Mouse (Mus musculus) midbrain, embryonic 11.5 days (tissue): ENCODE results near the gene Thrb. TPM values are rescaled to one million over a fixed set of nuclear protein-coding genes. Genes with fewer than 3 reads are reported as not detected.
A peak's percentile ranks its signal among the peaks of the same experiment; 100 is the strongest.

Experiments used
- ATAC-seq: fragments of 200-750 bp; cut with Nextera tagmentation; 2 replicates; pipeline ENCODE4 v1.8.0; 2017; ENCODE audit warnings: moderate TSS enrichment, moderate library complexity; ENCODE audit not compliant: low FRiP score
- DNase-seq: peaks from one replicate; pipeline ENCODE4 v3.0.0; 2015; ENCODE audit warnings: low spot score; ENCODE audit errors: missing footprints
- H3K27ac ChIP-seq: fragments of 300-500 bp; sonication (generic); 2 replicates; pipeline ENCODE4 v1.5.1; 2014; ENCODE audit warnings: low read depth, low read length
- H3K27me3 ChIP-seq: fragments of 300-500 bp; sonication (generic); 2 replicates; pipeline ENCODE4 v1.6.1; 2014; ENCODE audit warnings: mild to moderate bottlenecking, low read length, moderate library complexity, mixed read lengths; ENCODE audit not compliant: control insufficient read depth, insufficient read depth
- H3K36me3 ChIP-seq: fragments of 300-500 bp; sonication (generic); 2 replicates; pipeline ENCODE4 v1.6.1; 2014; ENCODE audit warnings: mild to moderate bottlenecking, low read length, moderate library complexity, mixed read lengths; ENCODE audit not compliant: control insufficient read depth, insufficient read depth
- H3K4me1 ChIP-seq: fragments of 300-500 bp; sonication (generic); 2 replicates; pipeline ENCODE4 v1.6.1; 2014; ENCODE audit warnings: low read length; ENCODE audit not compliant: control insufficient read depth, insufficient read depth
- H3K4me2 ChIP-seq: fragments of 300-500 bp; sonication (generic); 2 replicates; pipeline ENCODE4 v1.6.1; 2014; ENCODE audit warnings: mild to moderate bottlenecking, moderate library complexity
- H3K4me3 ChIP-seq: fragments of 300-500 bp; sonication (generic); 2 replicates; pipeline ENCODE4 v1.5.1; 2014; ENCODE audit warnings: low read depth, low read length
- H3K9ac ChIP-seq: fragments of 300-500 bp; sonication (generic); 2 replicates; pipeline ENCODE4 v1.6.1; 2014; ENCODE audit warnings: low read length
- H3K9me3 ChIP-seq: fragments of 300-500 bp; sonication (generic); 2 replicates; pipeline ENCODE4 v1.6.1; 2016; ENCODE audit warnings: low read length; ENCODE audit not compliant: control insufficient read depth
- WGBS: fragments of 180-500 bp; shearing (Covaris S2); extraction: QIAGEN DNeasy Blood & Tissue Kit; methylation state at CpG from one replicate; pipeline ENCODE4 v1.1.7; 2014; 5-methylcytosine and 5-hydroxymethylcytosine counted together
- polyA plus RNA-seq: library from polyadenylated mRNA; unstranded; fragments of >200 nt; fragmentation: Nextera tagmentation; extraction: Ambion mirVana; gene quantifications from 2 replicates; pipeline ENCODE4 v1.2.1, GENCODE M21; 2014

The Thrb gene
- polyA plus RNA-seq, 1 experiment from 2014 or later: 0.82 TPM

DNA sequence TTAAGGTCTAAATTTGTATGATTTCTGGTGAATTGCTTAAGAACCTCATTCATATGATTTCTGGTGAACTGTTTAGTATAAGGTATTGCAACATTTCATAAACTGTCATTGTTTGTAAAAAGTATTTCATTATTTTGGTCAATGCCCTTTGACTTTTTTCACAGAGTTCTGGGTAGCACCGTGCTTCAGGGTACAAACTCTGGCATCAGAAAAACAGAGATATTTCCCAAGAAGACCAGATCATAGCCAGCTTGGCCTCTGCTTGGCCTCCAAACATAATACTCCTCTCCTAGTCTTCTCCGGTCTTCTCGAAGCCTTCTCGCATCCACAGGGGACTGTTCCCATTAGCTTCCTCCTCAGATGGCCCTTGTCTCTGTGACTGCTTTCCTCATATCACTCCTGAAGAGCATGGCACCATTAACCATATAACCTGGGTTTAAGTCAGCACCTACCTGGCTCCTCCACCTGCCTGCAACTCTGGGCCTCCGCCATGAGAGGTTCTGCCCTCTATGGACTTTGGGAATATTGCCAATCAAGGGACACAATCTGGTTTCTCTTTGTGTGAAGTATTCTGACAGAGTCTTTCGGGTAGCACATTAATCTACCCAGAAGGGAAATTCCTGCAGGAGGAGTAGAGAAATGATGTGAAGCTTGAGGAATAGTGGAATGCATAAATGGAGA, 239.8 kb downstream of the Thrb start:
- ATAC-seq (no peak), DNase-seq (no peak)
- no peak overlapping the region for H3K27ac ChIP-seq
- H3K36me3 ChIP-seq: no peaks in the 10 kb centered on the region
- no peak overlapping the region for H3K9ac ChIP-seq
- H3K4me1 ChIP-seq: no peaks in the 10 kb centered on the region
- 92% methylated on average over 6 of the region's 6 CpGs for WGBS
- H3K9me3 ChIP-seq: no peaks in the 10 kb centered on the region
- H3K4me3 ChIP-seq: no peak overlapping the region
- no peaks in the 10 kb centered on the region for H3K27me3 ChIP-seq
- H3K4me2 ChIP-seq: no peak overlapping the region

DNA sequence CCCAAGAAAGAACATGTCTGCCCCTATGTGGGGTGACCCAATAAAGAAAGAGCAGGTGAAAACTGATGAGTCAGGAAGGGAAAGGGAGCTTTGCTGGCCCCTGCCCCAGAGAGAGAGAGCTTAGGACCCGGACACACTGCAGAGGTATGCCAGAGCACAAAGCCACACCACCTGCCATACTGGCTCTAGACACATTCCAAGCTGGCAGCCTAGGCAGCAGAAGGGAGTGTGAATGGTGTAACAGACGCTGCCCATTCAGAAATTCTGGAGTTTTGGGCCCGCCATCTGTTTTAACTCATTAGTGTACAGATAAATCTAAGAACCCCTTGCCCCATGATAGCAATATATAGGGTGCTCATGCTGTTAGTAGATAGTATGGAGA, 240.3 kb downstream of the Thrb start:
- H3K27me3 ChIP-seq: no peaks in the 10 kb centered on the region
- H3K9ac ChIP-seq: no peak overlapping the region
- ATAC-seq: 0 out of 2 replicates have a peak, but pooled peaks have one; percentile 54
- H3K4me2 ChIP-seq: no peak overlapping the region
- no peaks in the 10 kb centered on the region for H3K36me3 ChIP-seq
- H3K4me3 ChIP-seq: no peak overlapping the region
- DNase-seq: no peak
- H3K9me3 ChIP-seq: no peaks in the 10 kb centered on the region
- H3K4me1 ChIP-seq: no peaks in the 10 kb centered on the region
- H3K27ac ChIP-seq: no peak overlapping the region
- 51% methylated on average over 3 of the region's 3 CpGs for WGBS

DNA sequence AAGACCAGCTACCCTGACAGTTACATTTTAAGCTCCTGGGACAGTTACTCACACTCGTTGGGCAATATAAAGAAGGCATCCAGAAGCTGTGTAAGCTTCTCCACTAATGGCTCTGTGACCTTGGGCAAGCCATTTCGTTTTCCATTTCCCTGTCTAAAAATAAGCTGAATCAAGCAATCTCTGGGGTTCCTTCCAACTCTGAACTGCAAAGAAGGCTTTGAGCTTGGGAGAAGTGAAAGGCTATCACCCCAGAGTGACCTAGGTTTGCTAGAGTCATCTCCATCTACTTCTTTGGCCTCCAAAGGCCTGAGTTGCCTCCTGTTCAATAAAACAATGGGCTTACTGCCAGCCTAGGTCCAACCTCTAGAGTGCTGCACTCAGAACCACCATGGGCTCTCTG, 242.4 kb downstream of the Thrb start:
- no peaks in the 10 kb centered on the region for H3K9me3 ChIP-seq
- ATAC-seq: no peak
- DNase-seq: no peak
- H3K4me1 ChIP-seq: no peaks in the 10 kb centered on the region
- H3K36me3 ChIP-seq: no peaks in the 10 kb centered on the region
- H3K27ac ChIP-seq: no peak overlapping the region
- WGBS: 89% methylated on average over 2 of the region's 2 CpGs
- H3K4me2 ChIP-seq: no peak overlapping the region
- H3K27me3 ChIP-seq: no peaks in the 10 kb centered on the region
- no peak overlapping the region for H3K4me3 ChIP-seq
- no peak overlapping the region for H3K9ac ChIP-seq

DNA sequence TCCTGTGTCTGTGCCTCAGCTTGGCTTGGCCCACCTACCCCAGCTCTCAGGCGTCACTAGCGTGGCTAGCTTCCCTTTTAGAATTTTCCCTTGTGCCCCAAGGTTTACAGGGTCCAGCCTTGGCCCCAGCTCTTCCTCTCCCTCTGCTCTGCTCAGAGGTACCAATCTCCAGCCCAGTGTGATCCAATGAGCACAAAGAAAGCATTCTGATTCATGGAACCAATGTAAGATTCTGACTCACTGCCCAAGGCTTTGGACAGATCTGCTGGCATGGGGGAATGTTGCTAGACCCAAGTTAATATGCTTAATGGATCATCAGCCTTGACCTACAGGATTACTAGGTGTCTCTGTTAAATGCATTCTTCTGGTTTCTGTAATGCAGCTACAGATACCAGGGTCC, 243.1 kb downstream of the Thrb start:
- Histone ChIP-seq H3K4me1 (no peaks in the 10 kb centered on the region), H3K27me3 (no peaks in the 10 kb centered on the region), H3K4me3 (no peak overlapping the region), H3K9me3 (no peaks in the 10 kb centered on the region), H3K27ac (no peak overlapping the region), H3K9ac (no peak overlapping the region), H3K4me2 (no peak overlapping the region), H3K36me3 (no peaks in the 10 kb centered on the region)
- DNase-seq (no peak), ATAC-seq (no peak)
- 75% methylated on average over 2 of the region's 2 CpGs for WGBS

DNA sequence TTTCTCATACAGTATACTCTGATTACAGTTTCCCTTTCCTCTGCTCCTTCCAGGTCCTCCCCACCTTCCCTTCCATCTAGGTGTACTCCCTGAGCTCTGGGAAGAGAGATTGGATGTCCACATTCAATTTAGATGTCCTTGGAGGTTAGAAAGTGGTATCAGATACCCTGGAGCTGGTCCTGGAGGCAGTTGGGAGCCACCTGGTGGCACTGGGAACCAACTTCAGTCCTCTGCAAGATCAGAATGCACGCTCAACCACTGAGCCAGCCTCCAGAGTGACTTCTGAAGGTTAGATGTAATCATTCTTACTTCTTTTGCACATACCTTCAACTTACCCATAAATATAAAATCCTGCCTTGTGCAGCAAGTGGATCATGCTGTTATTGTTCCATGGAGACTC, 244.5 kb downstream of the Thrb start:
- Histone ChIP-seq H3K4me1 (no peaks in the 10 kb centered on the region), H3K9ac (no peak overlapping the region), H3K9me3 (no peaks in the 10 kb centered on the region), H3K4me2 (no peak overlapping the region), H3K27ac (no peak overlapping the region), H3K36me3 (no peaks in the 10 kb centered on the region), H3K27me3 (no peaks in the 10 kb centered on the region), H3K4me3 (no peak overlapping the region)
- ATAC-seq (no peak), DNase-seq (no peak)
- 45% methylated on average over 1 of the region's 1 CpGs for WGBS

DNA sequence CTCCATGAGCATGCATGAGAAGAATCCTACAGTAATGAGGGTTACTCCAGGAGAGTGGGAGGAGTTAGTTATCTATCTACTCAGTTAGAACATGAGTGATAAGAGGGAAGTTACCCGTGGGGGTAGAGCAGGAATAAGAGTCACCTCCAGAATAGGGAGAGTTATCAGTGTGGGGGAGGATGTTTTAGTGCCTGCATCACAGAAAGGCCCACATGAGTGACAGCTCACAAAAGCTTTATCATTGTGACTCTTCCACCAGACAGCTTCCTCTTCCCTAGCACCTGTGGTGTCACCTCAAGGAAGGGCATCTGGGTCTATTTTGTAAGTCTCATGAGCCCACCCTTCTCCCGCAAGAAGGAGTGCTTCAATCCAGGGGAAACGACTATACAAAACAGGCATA, 245.6 kb downstream of the Thrb start:
- no peaks in the 10 kb centered on the region for H3K27me3 ChIP-seq
- no peak overlapping the region for H3K9ac ChIP-seq
- no peak overlapping the region for H3K4me2 ChIP-seq
- no peaks in the 10 kb centered on the region for H3K36me3 ChIP-seq
- no peak for DNase-seq
- no peak for ATAC-seq
- H3K4me1 ChIP-seq: no peaks in the 10 kb centered on the region
- H3K27ac ChIP-seq: no peak overlapping the region
- no peaks in the 10 kb centered on the region for H3K9me3 ChIP-seq
- 91% methylated on average over 3 of the region's 3 CpGs for WGBS
- H3K4me3 ChIP-seq: no peak overlapping the region

DNA sequence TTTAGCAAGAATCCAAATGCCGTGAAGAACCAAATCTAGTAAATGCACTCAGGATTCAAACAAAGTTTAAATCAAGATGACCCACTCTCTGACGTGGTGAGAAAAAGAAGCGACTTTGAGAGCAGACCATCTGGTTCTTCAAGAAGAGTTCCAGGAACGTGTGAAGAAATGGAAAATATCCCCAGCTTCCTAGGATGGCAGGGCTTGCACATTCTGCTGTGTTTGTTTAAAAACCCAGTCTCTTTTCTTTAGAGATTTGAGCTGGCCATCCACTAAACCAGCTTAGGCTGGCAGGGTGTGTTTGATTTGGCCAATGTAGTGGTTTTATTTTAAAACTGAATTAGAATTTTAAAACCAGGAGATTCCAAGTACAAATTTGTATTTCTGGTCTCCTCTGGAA, 246.9 kb downstream of the Thrb start:
- no peak overlapping the region for H3K27ac ChIP-seq
- H3K4me3 ChIP-seq: no peak overlapping the region
- H3K9ac ChIP-seq: no peak overlapping the region
- H3K4me1 ChIP-seq: no peaks in the 10 kb centered on the region
- ATAC-seq: no peak
- 77% methylated on average over 4 of the region's 4 CpGs for WGBS
- no peak overlapping the region for H3K4me2 ChIP-seq
- no peaks in the 10 kb centered on the region for H3K9me3 ChIP-seq
- no peaks in the 10 kb centered on the region for H3K27me3 ChIP-seq
- DNase-seq: no peak
- no peaks in the 10 kb centered on the region for H3K36me3 ChIP-seq

DNA sequence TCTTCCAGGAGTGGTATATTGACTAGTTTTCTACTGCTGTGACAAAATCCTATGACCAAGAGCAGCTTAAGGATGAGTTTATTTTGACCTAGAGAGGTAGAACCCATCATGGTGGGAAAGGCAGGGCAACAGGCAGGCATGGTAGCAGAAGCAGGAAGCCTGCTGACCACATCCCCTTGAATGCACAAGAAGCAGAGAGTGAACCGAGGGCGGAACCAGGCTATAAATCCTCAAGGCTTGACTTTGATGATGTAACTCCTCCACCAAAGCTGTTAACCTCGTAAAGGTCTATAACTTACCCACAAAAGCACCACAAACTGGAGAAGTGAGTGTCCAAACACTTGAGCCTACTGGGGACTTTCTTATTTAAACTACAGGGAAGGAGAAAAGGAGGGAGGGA, 251.1 kb downstream of the Thrb start:
- Histone ChIP-seq H3K4me3 (no peak overlapping the region), H3K9me3 (no peaks in the 10 kb centered on the region), H3K27me3 (no peaks in the 10 kb centered on the region), H3K27ac (no peak overlapping the region), H3K4me1 (no peaks in the 10 kb centered on the region), H3K36me3 (no peaks in the 10 kb centered on the region), H3K4me2 (no peak overlapping the region), H3K9ac (no peak overlapping the region)
- ATAC-seq: no peak
- no peak for DNase-seq
- 84% methylated on average over 3 of the region's 3 CpGs for WGBS

DNA sequence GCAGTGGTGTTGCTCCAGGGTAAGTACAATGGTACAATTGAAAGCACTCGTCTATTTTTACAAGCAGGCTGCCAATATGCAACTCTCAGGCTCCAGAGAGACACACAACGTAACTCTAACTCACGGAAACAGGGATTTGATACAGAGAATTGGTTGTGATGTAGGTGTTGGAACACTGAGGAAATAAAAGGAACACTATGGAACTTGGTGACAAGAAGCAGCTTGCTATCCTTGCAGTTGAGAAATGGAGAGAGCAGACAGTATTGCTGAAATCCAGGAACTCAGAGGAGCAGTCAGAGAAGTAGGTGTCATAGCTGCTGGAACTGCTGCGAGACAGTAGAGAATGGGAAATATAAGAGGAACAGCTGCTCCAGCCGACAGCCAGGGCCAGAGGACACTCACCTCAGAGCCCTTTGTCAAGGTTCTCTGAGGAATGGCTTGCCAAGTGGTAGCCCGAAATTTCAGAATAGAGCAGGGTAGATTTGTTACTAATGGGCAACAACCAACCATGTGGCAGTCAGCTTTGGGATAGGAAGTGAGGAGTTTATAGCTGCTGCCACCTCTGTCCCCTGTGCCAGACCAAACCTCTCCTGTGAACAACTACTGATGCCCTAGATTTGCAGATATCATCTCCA, 252.6 kb downstream of the Thrb start:
- no peak overlapping the region for H3K4me3 ChIP-seq
- no peaks in the 10 kb centered on the region for H3K27me3 ChIP-seq
- no peaks in the 10 kb centered on the region for H3K36me3 ChIP-seq
- no peaks in the 10 kb centered on the region for H3K4me1 ChIP-seq
- H3K4me2 ChIP-seq: no peak overlapping the region
- no peak overlapping the region for H3K9ac ChIP-seq
- no peak overlapping the region for H3K27ac ChIP-seq
- 83% methylated on average over 6 of the region's 6 CpGs for WGBS
- ATAC-seq: no peak
- no peak for DNase-seq
- no peaks in the 10 kb centered on the region for H3K9me3 ChIP-seq
